Mouse (Mus musculus) kidney, postnatal 25 days (tissue): ENCODE results near the gene Arhgap28.

Source experiments
- DNase-seq, 2 experiments: peaks; one replicate each; pipeline ENCODE4 v3.0.0; 2021; ENCODE audit warnings: mixed read lengths in 2 of 2

The Arhgap28 gene

DNA sequence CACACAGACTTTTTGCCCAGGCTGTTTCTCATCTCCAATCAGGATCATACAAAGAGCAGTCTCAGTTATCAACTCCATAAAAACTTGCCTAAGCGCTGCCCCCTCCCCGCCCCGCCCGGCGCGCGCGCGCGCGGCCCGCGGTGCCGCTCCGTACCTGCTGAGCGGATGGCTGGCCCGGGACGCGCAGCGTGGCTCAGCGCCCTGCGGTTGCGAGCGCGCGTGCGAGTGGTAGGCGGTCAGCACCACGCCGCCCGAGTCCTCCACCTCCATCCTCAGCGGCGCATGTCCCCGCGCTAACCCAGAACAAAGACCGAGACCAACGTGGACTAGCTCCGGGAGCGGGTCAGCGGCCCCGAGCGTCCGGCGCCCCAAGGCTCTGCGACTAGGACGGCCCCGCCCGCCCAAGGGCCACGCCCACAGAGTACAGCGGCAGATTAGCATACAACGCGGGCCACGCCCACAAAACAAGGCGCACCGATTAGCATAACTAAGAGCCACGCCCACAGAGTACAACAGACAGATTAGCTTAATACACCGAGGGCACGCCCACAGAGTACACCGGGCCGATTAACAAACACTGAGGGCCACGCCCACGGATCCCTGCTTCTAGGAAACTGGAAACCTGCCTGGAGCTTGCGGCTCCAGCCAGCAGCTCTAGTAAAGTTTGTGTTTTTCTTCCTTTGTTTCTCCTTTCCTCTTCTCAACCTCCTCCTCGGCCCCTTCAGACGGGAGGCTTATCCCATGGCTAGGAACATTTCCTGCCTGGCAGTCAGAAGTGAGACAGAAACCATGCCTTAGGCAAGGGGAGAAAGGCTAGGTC, at the start of gene Arhgap28:
Gene Arhgap28 (minus strand): TSS at position 380 of the 820 bp plus-strand sequence.
- peak; percentile 98 for DNase-seq

DNA sequence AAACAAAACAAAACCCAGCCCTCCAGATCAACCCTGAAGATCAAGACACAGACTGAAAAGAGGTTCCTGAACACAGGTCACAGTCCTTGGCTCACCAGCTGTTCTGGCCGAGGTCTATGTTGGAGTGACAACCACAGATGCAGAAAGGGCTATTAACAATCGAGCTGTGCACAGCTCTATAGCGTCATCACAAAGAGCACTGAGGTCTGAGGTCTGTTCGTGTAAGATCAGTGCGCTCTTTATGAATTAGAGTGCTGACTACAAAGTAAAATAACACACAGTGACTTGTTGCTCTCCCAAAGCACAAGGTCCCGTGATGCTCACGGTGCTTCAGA, 42.4 kb upstream of the Arhgap28 start:
- DNase-seq, result no peak

DNA sequence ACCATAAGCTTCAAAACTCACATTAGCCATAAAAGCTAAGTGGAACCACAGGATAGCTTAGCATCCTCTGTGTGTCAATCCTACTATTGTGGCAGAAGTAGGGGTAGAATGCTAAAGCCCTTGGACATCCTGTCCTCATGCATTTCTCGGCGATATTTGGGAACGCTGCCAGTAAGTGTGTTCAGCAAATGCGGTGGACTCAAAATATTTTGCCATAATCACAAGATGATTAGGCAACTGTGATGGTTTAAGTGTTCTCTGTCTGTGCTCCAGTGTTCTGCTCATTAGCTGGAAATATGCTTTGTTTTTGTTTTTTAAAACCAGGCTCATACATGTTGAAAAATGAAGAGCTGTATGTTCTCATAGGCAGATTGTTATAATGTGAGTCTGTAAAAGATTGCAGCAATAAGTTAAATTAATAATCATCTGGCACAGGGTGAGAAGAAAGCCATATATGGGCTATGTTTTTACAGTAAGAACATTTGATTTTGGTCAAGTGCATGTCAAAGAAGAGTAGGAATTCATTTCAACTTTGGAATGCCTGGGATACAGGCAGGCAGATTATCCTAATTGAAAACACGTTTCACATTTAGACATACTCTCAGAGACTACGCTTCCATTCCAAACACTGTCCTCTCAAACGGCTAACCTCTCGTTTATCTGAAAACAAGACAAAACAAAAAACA, 41.9 kb upstream of the Arhgap28 start:
- DNase-seq, result no peak

DNA sequence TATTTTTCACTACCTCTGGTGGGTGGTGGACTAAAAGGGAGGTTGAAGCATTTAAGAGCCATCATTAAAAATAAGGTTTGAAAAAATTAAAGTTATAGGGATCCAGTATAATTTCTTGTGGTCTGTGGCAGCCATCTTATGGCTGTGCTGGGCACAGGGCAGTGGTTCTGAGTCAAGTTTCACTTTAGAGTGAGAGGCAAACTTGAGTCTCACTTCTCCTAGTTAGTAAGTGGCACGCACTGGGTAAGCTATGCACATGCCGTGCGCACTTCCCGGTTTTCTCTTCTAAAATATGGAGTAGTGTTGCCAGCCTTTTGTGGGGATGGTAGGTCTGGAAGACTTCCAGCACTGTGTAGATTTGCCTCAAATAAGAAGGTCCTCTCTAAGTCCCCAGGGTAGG, 38.5 kb upstream of the Arhgap28 start:
- DNase-seq, result no peak

DNA sequence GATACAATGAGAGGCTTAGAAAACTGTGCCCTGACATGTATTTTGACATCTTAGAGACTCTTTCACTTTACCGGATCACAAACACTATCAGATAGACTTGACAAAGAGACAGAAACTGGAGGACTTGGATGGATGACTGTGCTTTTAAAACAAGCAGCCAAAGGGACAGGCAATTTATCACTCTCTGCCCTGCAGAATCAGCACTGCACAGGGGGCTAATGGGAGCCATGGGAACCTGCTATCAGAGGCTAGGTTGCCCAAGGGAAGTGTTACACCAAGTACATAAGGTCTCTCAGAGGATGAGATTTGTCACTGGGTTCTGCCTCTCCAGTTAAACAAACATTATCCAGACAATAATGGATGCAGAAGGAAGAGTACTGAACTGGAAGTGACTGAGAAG, 33.1 kb upstream of the Arhgap28 start:
- DNase-seq, result no peak

DNA sequence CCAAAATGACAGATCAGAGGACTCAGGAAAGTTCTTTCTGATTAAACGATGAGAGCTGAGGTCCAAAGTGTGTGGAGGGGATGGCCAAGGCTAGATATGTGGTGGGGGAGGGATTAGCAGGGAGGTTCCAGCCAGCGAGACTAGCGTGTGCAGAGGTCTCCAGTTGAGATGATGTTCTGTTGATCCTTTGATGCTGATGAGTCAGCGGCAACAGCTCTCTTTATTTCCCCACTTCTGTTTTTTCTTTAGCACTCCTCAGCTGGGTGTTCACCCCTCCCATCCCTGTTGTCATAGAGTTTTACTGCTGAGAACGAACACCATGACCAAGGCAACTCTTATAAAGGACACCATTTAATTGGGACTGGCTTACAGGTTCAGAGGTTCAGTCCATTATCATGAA, 25.6 kb upstream of the Arhgap28 start:
- no peak for DNase-seq

DNA sequence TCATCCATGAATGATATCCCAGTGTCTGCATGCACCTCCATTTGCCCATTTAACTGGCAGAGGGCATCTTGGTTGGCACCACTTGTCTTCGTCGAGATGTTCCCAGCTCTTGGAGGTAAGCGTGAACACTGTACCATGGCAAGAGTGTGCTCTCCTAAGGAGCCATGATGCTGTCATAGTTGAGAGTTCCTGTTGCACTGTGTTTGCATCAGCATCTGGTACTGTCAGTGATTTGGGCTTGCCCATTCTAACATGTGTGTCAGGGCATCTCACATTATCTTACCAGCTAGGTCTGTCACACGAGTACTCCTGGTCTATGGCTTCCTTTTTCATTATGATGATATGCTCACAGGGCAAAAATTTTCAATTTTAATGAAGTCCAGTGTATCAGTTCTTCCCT, 24.6 kb upstream of the Arhgap28 start:
- no peak for DNase-seq

DNA sequence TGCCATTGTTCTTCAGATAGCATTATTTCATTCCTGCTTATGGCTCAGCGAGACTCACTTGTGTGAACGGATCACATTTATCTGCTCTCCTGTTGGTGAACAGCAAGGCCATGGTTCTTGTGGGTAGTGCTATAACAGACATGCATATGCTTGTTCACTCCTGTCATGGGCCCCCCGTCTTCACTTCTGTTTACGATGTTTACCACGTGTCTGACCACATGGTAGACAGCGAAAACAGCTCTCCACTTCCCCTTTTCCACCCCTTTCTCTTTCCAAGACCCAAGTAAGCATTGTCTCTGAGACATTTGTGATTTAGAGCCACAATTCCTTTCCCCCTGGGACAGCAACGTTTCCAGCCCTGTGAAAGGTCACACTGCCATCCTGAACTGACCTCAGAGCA, 20.4 kb upstream of the Arhgap28 start:
- no peak for DNase-seq

DNA sequence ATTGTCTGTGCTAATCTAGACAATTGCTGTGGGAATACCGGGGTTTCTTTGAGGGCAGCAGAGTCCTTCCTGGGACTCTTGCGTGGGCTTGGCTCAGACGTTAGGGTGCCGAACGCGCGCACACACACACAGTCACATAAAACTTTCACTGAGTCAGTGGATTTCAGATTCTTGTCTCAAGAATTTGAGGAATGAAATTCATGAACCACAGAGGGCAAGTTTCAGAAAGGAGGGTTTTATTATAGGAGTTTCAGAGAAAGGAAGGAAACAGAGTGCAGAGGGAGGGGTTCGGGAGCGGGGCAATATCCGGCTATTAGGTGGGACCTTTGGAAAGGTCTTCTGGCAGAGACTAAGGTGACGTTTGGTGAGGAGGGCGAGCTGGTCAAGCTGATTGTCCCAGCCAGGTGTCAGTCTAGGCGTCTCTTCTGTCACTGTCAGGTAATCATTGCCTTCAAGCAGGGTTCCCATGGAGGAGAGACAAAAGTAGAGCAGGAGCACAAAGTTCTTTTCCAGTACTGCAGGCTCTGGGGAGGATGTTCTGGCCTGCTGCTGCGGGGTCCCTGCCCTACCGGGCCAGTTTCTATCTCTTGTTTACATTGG, 15.6 kb upstream of the Arhgap28 start:
- no peak for DNase-seq

DNA sequence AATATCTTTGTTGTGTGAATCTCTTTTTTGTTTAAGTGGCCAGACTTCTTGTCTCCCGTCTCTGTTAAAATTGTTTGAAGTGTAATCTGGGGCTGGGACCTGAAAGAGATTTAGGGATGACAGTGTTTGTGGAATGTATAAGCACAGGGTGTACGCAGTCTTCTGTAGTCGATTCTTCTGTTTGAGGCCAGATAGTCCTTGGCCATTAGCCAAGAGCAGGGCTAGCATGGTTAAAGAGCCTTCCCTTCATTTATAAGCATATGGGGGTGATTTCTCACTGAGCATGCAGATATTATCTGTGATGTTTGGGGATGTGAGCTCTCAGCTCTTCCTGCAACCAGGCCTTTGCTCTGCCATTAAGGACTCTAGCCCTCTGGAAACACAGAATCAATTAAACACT, 13.2 kb upstream of the Arhgap28 start:
- DNase-seq, result no peak

DNA sequence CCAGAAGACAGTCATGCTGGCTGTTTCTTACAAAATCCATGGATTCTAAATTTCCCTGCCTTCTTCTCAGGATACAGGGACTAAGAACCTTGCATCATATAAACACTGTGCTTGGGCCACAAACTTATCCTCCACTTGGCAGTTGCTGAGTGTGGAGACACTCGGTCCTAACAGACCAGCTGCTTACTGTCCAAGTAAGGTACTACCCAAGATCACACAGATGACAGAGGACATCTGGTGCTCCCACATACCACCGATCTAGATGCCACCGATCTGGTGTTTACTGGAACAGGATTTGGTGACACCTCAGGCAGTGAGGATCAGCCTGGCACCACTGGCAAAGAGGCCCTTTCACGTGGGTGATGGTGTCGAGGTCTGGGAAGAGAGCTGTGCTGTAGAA, 7.7 kb upstream of the Arhgap28 start:
- no peak for DNase-seq

DNA sequence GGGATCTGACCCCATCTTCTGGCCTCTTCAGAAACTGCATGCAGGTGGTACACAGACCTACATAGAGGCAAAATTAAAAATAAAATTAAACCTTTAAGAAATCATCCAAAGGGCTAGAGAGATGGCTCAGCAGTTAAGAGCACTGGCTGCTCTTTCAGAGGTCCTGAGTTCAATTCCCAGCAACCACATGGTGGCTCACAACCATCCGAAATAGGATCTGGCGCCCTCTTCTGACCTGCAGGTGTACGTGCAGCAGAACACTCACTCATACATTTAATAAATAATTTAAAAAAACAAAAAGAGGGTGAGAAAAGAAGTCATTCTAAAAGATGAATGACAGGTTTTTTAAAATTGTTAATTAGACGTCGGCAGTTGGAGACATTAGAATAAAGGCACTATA, 6.1 kb upstream of the Arhgap28 start:
- DNase-seq, result no peak

DNA sequence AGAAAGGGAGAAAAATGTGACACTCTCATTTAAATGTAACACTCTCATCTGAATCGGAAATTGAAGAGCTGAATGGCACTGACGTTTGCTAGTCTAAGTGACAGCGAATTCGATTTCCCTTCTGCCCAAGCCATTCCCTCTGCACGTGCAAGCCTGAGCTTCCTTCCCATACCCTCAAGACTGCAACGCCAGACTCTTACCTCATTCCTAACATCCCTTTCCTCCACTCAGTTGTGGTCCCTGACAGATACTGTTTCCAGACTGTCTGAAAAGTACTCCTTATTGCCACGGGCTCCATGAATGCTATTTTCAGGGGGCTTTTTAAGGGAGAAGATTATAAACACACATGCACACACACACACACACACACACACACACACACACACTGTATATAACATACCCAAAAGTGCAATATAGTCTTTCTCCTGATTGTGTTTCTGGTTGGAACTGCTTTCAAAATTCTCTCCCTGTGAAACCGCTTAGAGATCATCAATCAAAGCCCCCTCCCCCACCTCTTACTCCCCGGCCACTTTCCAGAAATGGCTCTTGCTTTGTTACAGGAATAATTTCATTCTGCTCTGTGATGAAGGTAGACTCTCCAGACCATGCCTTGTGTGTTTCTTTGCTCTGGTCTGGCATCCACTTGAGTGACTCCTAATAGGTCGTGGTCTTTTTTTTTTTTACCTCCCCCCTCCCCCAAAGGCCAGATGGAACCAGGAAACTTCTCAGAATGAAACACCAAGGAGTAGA, 836 bp upstream of the Arhgap28 start:
- DNase-seq, result no peak

DNA sequence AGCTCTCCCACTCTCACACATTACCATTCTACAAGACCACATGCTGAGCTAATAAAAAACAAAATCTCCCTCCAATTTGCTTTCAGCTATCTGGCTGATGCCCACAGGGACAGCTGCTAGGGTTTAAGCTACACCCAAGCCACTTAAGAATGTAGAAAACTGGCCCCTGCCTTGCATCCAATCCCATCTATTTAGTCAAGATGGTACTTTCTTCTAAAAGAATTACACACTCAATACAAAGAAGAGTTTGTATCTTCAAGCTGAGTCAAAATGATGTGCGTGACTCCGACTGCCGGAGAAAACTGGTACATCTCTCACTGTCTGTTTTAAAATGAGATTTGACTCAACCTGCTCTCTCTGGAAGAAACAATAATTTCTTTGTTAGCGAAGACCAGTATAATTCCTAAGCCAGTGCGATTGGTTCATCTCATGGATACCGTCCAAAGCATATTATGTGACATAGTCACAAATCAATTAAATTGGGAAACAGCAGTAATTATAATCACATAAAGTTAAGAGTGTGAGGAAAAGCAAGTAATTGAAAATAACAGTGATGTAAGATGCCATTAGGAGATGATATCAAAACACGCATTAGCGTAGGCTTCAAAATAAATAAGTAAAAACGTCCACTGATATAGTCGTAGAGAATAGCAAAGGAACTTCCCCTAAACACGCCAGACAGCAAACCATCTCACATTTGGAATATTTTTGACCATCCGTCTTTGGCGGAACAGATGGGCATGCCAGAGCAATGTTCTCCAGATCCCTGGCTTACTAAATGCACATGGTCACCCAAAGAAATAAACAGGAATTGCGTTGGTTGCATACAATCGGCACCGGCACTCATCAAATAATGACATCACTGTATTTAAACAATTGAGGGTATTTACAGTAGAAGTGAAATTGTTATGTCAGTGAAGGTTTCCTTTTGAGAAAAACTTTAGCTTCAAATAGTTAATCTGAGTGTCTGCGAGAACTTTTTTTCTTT, 1.0 kb downstream of the Arhgap28 start:
- no peak for DNase-seq

DNA sequence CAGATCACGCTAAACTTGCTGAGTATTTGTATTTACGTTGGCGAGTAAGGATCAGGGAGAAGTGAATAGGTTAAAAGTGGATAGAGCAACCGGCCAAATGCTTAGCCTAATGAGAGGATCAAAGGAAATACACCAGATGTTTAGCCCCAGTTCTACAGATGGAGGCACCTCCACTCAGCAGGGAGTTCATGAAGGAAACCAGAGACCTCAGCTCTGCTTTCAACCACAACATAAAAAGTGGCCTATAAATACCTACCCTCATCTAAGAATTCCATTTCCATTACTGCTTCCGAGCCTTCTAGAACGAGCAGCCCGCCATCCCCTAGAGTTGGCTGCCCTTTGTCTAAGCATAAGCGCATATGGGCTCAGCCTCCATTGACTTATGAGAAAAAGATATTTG, 4.1 kb downstream of the Arhgap28 start:
- DNase-seq, result no peak

DNA sequence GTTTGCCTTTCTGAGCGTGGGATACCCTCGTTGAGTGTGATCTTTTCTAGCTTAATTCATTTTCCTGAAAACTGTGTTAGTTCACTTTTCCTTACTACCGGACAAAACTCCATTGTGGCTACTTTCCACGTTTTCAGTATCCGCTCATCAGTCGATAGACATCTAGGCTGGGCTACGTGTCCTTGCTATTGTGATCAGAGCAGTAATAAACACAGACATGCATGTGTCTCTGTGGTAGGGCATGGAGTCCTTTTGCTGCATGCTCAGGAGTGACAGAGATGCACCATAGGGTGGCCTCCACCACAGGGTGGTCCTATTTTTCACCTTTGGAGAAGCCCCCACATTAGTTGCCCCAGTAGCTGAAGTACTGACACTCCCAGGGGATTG, 7.2 kb downstream of the Arhgap28 start:
- no peak for DNase-seq

DNA sequence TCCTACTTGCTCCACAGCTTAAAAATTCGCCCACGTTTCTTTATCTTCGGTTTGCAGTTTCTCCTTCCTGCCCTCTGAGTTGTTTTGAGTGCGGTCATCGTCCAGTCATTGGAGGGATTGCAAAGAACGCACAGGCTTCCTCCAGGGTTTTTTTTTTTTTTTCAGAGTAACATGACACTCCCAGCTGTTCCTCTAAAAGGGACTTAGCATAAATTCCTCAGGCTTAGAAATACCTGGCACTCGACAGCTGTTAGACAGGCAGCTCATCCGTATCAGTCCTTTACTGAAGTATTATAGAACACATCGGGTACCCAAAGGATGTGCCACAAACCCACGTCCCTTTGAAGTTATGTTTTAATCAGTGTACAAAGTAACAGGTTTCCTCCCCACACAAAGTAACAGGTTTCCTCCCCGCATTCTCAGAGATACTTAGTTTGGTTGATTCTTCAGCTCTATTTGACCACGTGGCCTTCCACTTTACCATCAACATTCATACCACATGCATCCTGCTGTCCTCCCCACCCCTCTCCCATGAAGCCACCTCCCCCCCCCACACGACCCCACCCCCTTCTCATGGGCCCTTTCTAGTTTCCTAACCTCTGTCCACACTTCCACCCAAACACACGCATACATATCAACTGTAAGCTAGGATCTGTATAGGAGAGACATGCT, 7.7 kb downstream of the Arhgap28 start:
- peak; percentile 10 to 51 for DNase-seq

DNA sequence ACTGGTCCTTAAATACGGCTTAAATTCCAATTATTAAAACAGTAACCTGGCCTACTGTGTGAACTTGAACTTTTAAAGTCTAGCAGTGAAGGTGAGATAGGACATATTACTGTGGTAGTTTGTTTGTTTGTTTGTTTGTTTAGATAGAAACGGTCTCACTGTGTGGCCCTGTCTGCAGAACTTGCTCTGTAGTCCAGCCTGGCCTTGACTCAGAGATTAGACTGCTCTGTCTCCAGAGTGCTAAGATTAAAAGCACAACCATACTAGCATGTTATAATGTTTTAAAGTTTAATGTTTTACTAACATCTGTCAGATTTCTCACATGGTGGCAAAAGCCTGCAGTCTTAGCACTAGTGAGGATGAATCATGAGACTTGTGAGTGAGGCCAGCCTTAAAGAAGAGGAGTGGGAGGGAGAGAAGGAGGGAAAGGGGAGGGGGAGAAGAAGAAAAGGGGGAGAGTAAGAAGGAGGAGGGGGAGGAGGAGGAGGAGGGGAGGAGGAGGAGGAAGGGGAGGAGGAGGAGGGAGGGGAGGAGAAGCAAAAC, 8.6 kb downstream of the Arhgap28 start:
- DNase-seq, result no peak

DNA sequence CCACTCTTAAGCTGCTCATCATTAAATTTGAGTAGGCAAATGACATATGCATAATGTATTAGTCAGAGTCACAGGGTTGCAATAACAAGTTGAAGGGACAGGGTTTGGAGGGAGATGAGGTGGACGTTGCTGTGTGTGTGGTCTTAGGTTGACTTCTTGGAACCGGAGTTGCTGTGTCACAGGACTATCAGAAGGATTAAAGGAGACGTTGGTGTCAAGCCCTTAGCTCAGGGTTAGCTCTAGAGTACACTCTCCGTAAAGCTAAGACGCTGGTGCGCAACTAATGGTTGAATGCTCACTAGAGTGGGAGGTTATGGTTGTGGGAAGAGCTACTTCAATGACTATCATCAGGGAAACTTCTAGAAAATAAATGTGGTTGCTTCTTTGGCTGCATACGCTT, 9.1 kb downstream of the Arhgap28 start:
- no peak for DNase-seq

DNA sequence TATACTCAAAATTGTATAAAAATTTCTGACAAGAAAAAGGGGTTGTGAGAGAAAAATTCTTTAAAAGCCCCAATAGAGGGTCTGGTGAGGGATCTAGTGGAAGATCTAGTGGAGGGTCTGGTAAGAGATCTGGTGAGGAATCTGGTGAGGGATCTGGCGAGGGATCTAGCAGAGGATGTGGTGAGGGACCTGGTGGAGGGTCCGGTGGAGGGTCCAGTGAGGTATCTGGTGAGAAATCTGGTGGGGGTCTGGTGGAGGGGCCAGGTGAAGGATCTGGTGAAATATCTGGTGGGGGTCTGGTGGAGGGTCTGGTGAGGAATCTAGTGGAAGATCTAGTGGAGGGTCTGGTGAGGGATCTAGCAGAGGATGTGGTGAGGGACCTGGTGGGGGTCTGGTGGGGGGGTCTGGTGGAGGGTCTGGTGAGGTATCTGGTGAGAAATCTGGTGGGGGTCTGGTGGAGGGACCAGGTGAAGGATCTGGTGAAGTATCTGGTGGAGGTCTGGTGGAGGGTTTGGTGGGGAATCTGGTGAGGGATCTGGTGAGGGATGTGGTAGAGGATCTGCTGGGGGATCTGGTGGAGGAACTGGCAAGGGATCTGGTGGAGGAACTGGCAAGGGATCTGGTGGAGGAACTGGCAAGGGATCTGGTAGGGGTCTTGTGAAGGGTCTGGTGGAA, 10.4 kb downstream of the Arhgap28 start:
- DNase-seq, result no peak

DNA sequence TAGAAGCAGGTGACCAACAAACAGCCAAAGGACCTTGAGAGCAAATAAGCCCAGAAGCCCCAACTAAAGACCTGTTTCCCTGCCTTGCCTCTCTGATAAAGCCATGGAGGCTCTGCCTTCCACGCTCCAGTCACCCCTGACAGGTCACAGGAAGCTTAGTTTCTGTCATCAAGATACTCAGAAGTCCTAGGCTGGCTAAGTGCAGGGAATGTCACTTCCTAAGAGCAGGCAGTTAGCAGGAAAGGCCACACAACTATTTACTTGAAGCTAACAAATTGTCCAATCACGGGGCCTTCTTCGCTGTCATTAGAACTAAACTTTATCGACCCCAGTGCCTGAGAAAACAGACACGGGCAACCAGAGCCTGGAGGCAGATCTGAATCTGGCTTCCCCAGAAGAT, 14.2 kb downstream of the Arhgap28 start:
- DNase-seq, result no peak
